Mouse (Mus musculus) forebrain, embryonic 15.5 days (tissue): Measurements from ENCODE around the gene Aox4. TPM values are rescaled to one million over a fixed set of nuclear protein-coding genes. Genes with fewer than 3 reads are reported as not detected.

Experiments
- ATAC-seq: fragments of 200-750 bp; cut with Nextera tagmentation; replicated peaks from 2 replicates; pipeline ENCODE4 v1.8.0; 2017; ENCODE audit warnings: mild to moderate bottlenecking, moderate TSS enrichment, moderate library complexity
- H3K27ac ChIP-seq: fragments of 300-500 bp; sonication (generic); replicated peaks from 2 replicates; pipeline ENCODE4 v1.5.1; 2015; ENCODE audit warnings: mild to moderate bottlenecking, inconsistent platforms
- H3K27me3 ChIP-seq: fragments of 300-500 bp; sonication (generic); 2 replicates; pipeline ENCODE4 v1.6.1; 2015; ENCODE audit warnings: inconsistent platforms
- H3K36me3 ChIP-seq: fragments of 300-500 bp; sonication (generic); 2 replicates; pipeline ENCODE4 v1.6.1; 2015; ENCODE audit warnings: mild to moderate bottlenecking, inconsistent platforms
- H3K4me1 ChIP-seq: fragments of 300-500 bp; sonication (generic); 2 replicates; pipeline ENCODE4 v1.6.1; 2015; ENCODE audit warnings: inconsistent platforms
- H3K4me2 ChIP-seq: fragments of 300-500 bp; sonication (generic); replicated peaks from 2 replicates; pipeline ENCODE4 v1.6.1; 2015; ENCODE audit warnings: mild to moderate bottlenecking, inconsistent platforms
- H3K4me3 ChIP-seq: fragments of 300-500 bp; sonication (generic); 2 replicates; pipeline ENCODE4 v1.5.1; 2015; ENCODE audit warnings: mild to moderate bottlenecking, inconsistent platforms
- H3K9ac ChIP-seq: fragments of 300-500 bp; sonication (generic); replicated peaks from 2 replicates; pipeline ENCODE4 v1.6.1; 2015; ENCODE audit warnings: mild to moderate bottlenecking, inconsistent platforms
- H3K9me3 ChIP-seq: fragments of 300-500 bp; sonication (generic); 2 replicates; pipeline ENCODE4 v1.6.1; 2016; ENCODE audit warnings: inconsistent platforms
- WGBS: fragments of 180-500 bp; shearing (Covaris S2); methylation state at CpG from one replicate; pipeline ENCODE4 v1.1.7; 2015; ENCODE audit warnings: mixed read lengths; 5-methylcytosine and 5-hydroxymethylcytosine counted together
- polyA plus RNA-seq: library from polyadenylated mRNA; unstranded; fragments of >200 nt; fragmentation: Nextera tagmentation; extraction: Ambion mirVana; gene quantifications from 2 replicates; pipeline ENCODE4 v1.2.1, GENCODE M21; 2015

Gene Aox4
- polyA plus RNA-seq, 1 experiment from 2014 or later = 1.1 TPM

GRCm38 (mm10) chr1:58288091-58288490, 77.9 kb downstream of the Aox4 start:
- WGBS = 66% methylated on average over 3 of the region's 3 CpGs

DNA sequence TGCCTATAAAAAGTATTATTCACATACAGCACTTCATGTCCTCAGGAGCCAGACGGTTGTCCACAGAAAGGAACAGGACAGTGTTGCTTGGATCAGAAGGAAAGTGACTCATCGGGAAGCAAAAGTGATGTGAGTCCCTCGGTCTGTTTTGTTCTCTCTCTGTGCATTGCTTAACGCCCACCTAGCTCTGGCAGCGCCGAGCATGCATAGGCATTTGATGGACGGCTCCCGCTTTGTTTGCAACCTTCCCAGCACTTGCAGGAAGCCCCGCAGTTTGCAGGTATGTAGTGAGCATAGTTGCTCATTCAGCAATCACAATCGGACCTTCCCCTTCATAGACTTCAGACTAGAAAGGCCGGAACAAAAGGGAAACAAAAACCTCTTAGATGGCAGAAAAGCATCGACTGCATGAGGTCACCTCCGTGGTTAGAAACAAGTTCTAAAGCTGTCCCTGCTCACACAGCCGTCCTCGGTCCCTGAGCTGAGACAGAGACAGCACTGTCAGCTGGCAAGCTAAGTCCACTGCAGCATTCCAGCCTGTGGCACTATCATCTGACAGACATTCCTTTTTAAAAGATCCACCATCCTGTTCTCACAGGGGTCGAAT, 79.8 kb downstream of the Aox4 start:
- H3K4me3 ChIP-seq = no peak overlapping the region
- WGBS = 20% methylated on average over 16 of the region's 16 CpGs
- ATAC-seq = no peak

More at GRCm38 (mm10) chr1:58288091-58288490, 77.9 kb downstream of the Aox4 start:
- Histone ChIP-seq H3K27ac (no peak overlapping the region), H3K27me3 (no peaks in the 10 kb centered on the region), H3K4me1 (peaks cover 12% of the 10 kb centered on the region; the same call in 1 of the 2 replicates), H3K36me3 (no peaks in the 10 kb centered on the region), H3K9me3 (no peaks in the 10 kb centered on the region), H3K9ac (no peak overlapping the region), H3K4me3 (no peak overlapping the region), H3K4me2 (no peak overlapping the region)
- no peak for ATAC-seq

DNA sequence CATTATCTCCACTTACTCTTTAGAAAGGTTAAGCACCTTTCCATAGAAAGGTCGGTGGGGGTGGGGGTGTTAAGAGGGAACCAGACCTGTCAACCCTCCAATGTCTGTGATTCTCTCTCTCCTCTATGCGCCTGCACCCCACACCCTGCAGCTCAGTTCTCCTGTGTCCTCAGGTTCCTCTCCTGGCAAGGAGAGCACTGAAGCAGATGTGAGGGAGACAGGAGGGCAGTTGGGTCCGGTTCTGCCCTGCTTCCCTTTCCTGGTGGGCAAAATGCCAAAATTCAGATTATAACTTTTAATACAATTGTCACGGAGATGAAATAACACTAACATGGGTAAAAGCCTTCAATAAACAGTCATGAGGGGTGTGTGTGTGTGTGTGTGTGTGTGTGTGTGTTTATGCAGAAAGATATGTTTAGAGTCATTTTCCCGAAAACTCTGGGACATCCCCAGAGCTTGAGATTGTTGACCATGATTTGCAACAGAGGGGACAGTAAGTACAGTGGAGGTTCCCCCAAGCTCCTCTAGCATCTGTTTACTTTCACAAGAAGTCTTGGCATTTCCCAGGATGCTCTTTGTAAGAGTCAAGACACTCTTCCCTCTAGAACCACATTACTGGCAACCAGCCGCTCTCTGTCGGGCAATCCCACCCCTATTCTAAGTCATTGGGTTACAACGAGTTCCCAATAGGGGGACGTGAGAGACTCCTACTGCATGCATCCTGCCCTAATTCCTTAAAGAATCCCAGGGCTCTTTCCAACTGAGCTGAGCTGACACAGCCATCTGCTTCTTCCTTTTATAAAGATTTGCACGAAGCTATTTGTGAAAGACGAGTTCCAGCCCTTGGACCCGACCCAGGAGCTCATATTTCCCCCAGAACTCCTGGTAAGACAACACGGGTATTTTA, 81.5 kb downstream of the Aox4 start:
- H3K9me3 ChIP-seq = no peaks in the 10 kb centered on the region
- H3K9ac ChIP-seq = no peak overlapping the region
- no peak for ATAC-seq
- no peak overlapping the region for H3K4me2 ChIP-seq
- H3K27me3 ChIP-seq = no peaks in the 10 kb centered on the region
- 54% methylated on average over 13 of the region's 13 CpGs for WGBS
- peaks cover 12% of the 10 kb centered on the region; the same call in 1 of the 2 replicates for H3K4me1 ChIP-seq
- peak overlapping the region; percentile 58 for H3K27ac ChIP-seq
- no peak overlapping the region for H3K4me3 ChIP-seq
- H3K36me3 ChIP-seq = no peaks in the 10 kb centered on the region

More for the DNA sequence above, 79.8 kb downstream of the Aox4 start:
- H3K36me3 ChIP-seq = no peaks in the 10 kb centered on the region
- H3K27ac ChIP-seq = no peak overlapping the region
- H3K27me3 ChIP-seq = no peaks in the 10 kb centered on the region
- H3K9ac ChIP-seq = no peak overlapping the region
- H3K4me2 ChIP-seq = no peak overlapping the region
- H3K4me1 ChIP-seq = peaks cover 12% of the 10 kb centered on the region; the same call in 1 of the 2 replicates
- no peaks in the 10 kb centered on the region for H3K9me3 ChIP-seq

DNA sequence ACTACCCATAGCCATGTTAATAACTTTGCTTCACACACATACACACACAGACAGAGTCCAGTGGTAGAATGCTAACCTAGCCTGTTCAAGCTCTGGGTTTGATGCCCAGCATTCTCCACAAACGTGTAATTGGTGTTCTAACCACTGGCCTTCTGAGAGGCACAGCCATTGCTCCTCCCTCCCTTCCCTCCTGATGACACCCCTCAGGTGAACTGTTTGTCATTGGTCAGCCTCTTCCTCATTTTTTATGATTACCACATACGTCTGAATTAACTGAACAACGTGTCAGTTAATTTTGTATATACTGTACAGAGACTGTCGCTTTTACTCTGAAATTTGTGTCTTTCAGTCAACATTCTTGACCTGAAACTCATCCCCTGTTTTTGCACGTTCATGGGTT, 84.5 kb downstream of the Aox4 start:
- Histone ChIP-seq H3K4me1 (peaks cover 12% of the 10 kb centered on the region; the same call in 1 of the 2 replicates), H3K27ac (no peak overlapping the region), H3K9ac (no peak overlapping the region), H3K9me3 (no peaks in the 10 kb centered on the region), H3K36me3 (no peaks in the 10 kb centered on the region), H3K27me3 (no peaks in the 10 kb centered on the region), H3K4me2 (no peak overlapping the region), H3K4me3 (no peak overlapping the region)
- 84% methylated on average over 5 of the region's 5 CpGs for WGBS
- no peak for ATAC-seq

- Histone ChIP-seq H3K4me3 (no peak overlapping the region), H3K9me3 (no peaks in the 10 kb centered on the region), H3K27ac (no peak overlapping the region), H3K27me3 (no peaks in the 10 kb centered on the region), H3K4me2 (no peak overlapping the region), H3K4me1 (peaks cover 12% of the 10 kb centered on the region; the same call in 1 of the 2 replicates), H3K9ac (no peak overlapping the region), H3K36me3 (no peaks in the 10 kb centered on the region)
- ATAC-seq = peak; percentile 82
- WGBS = 5% methylated on average over 7 of the region's 7 CpGs
Measured at GRCm38 (mm10) chr1:58296278-58296677, 86.1 kb downstream of the Aox4 start.

- peaks cover 7% of the 10 kb centered on the region; the same call in 1 of the 2 replicates for H3K4me1 ChIP-seq
- 54% methylated on average over 4 of the region's 4 CpGs for WGBS
- no peak overlapping the region for H3K9ac ChIP-seq
- no peaks in the 10 kb centered on the region for H3K27me3 ChIP-seq
- no peaks in the 10 kb centered on the region for H3K9me3 ChIP-seq
- no peak overlapping the region for H3K27ac ChIP-seq
- ATAC-seq = no peak
- no peaks in the 10 kb centered on the region for H3K36me3 ChIP-seq
- H3K4me3 ChIP-seq = no peak overlapping the region
- no peak overlapping the region for H3K4me2 ChIP-seq
Measured at GRCm38 (mm10) chr1:58296821-58297220, 86.6 kb downstream of the Aox4 start.

- H3K4me1 ChIP-seq = no peaks in the 10 kb centered on the region
- no peaks in the 10 kb centered on the region for H3K36me3 ChIP-seq
- no peak overlapping the region for H3K9ac ChIP-seq
- no peaks in the 10 kb centered on the region for H3K9me3 ChIP-seq
- H3K27me3 ChIP-seq = no peaks in the 10 kb centered on the region
- 81% methylated on average over 6 of the region's 6 CpGs for WGBS
- no peak overlapping the region for H3K27ac ChIP-seq
- H3K4me2 ChIP-seq = no peak overlapping the region
- H3K4me3 ChIP-seq = no peak overlapping the region
- no peak for ATAC-seq
Measured at GRCm38 (mm10) chr1:58298347-58298746, 88.2 kb downstream of the Aox4 start.

DNA sequence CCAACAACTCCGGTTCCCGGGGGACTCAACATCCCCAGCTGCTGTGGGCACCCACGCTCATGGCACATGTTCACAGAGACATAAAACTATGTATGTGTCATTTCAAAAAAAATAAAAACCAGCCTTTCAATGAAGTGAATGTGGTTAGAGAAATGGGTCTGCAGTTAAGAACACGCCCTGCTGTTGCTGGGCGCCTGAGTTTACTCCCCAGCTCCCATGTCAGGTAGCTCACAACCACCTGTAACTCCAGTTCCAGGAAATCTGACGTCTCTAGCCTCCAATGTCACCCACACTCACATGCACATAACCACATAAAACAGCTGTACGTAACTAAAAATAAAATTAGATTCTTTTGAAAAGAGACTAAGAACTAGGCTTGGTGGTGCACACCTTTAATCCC, 90.9 kb downstream of the Aox4 start:
- 96% methylated on average over 7 of the region's 7 CpGs for WGBS
- Histone ChIP-seq H3K36me3 (no peaks in the 10 kb centered on the region), H3K9ac (no peak overlapping the region), H3K4me2 (no peak overlapping the region), H3K27ac (no peak overlapping the region), H3K9me3 (no peaks in the 10 kb centered on the region), H3K4me3 (no peak overlapping the region), H3K27me3 (no peaks in the 10 kb centered on the region), H3K4me1 (no peaks in the 10 kb centered on the region)
- ATAC-seq = no peak

- Histone ChIP-seq H3K9ac (no peak overlapping the region), H3K27ac (no peak overlapping the region), H3K9me3 (no peaks in the 10 kb centered on the region), H3K4me3 (no peak overlapping the region), H3K4me2 (no peak overlapping the region), H3K36me3 (no peaks in the 10 kb centered on the region), H3K4me1 (no peaks in the 10 kb centered on the region), H3K27me3 (no peaks in the 10 kb centered on the region)
- WGBS = 79% methylated on average over 6 of the region's 6 CpGs
- no peak for ATAC-seq
Measured at GRCm38 (mm10) chr1:58302015-58302414, 91.8 kb downstream of the Aox4 start.

DNA sequence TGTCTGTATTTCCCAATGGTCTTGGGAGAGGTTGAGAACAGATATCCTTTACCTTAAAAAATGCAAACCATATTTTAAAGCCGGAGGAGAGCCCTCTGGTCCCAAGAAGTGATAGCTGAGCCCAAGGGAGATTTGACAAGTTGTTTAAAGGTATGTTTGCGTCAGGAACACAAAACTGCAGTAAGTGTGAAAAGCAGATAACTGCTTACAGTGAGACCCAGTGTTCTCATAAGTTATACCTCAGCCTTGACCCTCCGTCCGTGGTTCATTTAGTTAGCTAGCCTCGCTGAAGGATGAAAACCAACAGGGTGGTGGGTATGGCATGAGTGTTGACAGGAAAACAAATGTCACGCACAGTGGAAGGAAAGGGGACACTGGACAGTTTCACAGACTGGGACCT, 92.8 kb downstream of the Aox4 start:
- H3K36me3 ChIP-seq = no peaks in the 10 kb centered on the region
- WGBS = 96% methylated on average over 6 of the region's 6 CpGs
- H3K9me3 ChIP-seq = no peaks in the 10 kb centered on the region
- H3K27me3 ChIP-seq = no peaks in the 10 kb centered on the region
- H3K9ac ChIP-seq = no peak overlapping the region
- ATAC-seq = no peak
- no peaks in the 10 kb centered on the region for H3K4me1 ChIP-seq
- no peak overlapping the region for H3K4me3 ChIP-seq
- no peak overlapping the region for H3K4me2 ChIP-seq
- H3K27ac ChIP-seq = no peak overlapping the region

DNA sequence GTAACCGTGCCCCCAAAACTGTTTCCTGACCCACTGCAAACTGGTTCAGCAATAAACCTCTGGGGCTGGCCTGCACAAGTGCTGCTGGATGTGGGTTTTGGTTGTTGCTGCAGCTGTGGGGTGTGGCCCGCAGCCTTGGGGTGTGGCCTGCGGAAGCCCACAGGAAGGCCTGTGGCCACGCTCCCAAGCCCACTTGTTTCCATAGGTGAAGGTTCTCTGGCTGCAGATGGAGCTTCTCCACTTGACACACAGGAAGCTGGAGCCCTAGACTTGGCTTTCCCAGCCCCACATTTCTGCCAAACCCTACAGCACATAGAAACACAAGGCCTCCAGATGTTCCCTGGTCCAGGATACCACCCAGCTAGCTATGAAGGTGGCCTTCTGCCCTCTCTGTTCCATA, 93.5 kb downstream of the Aox4 start:
- Histone ChIP-seq H3K4me1 (no peaks in the 10 kb centered on the region), H3K27ac (no peak overlapping the region), H3K4me2 (no peak overlapping the region), H3K4me3 (no peak overlapping the region), H3K36me3 (no peaks in the 10 kb centered on the region), H3K27me3 (no peaks in the 10 kb centered on the region), H3K9me3 (no peaks in the 10 kb centered on the region), H3K9ac (no peak overlapping the region)
- WGBS = 93% methylated on average over 4 of the region's 4 CpGs
- ATAC-seq = no peak

GRCm38 (mm10) chr1:58304296-58304695, 94.1 kb downstream of the Aox4 start:
- no peak for ATAC-seq
- WGBS = 46% methylated on average over 12 of the region's 12 CpGs

More at GRCm38 (mm10) chr1:58304296-58304695, 94.1 kb downstream of the Aox4 start:
- H3K4me1 ChIP-seq = no peaks in the 10 kb centered on the region
- H3K4me2 ChIP-seq = no peak overlapping the region
- no peaks in the 10 kb centered on the region for H3K9me3 ChIP-seq
- H3K9ac ChIP-seq = no peak overlapping the region
- H3K36me3 ChIP-seq = no peaks in the 10 kb centered on the region
- no peaks in the 10 kb centered on the region for H3K27me3 ChIP-seq
- H3K27ac ChIP-seq = no peak overlapping the region
- H3K4me3 ChIP-seq = no peak overlapping the region
